Mouse (Mus musculus): ENCODE results near the gene Mvb12b.

The Mvb12b gene

DNA sequence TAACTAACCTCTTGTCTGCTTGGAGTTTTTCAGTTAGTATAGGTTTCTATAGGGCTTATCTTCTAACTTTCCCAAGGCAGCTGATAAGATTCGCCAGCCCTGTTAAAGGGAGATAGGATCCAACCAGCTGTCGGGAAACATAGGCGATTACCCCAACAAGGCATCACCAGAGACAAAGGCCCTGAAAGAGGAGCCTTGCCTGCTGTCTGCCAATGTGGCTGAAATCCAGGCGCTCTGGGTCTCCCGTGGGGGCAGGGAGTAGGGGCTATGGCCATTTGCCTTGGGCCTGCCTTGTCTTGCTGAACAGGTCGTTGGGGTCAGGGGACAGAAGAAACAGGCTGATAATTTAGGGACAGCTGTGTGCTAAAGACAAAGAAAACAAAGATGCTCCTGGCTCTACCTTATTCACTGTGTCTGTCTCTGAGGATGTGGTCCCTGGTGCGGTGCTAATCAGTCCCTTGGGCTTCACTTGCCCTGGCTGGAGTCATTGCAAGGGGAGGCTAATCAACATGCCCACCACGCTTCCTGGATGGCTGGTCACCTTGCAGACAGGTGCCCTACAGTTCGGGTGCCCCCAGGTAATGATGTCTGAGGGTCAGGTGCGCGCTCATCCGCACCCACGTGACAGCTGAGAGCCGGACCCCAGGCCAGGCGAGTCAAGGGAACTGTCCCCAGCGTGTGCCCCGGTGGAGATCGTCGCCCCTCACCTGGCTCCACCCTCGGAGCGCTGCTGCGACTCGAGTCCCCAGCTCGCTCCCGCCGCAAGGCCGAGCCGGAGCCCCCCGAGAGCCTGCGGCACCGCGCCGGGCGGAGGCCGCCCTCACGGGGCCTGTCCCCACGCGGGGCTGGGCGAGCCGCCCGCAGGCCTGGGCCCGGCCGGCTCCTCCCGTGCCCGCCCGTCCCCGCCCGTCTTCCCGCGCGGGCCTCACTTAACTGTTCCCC lies 1.1 kb downstream of the Mvb12b start:
- DNase-seq (ENCODE audit: low spot score in 2 of 2): peak; percentile 43 to 63

DNA sequence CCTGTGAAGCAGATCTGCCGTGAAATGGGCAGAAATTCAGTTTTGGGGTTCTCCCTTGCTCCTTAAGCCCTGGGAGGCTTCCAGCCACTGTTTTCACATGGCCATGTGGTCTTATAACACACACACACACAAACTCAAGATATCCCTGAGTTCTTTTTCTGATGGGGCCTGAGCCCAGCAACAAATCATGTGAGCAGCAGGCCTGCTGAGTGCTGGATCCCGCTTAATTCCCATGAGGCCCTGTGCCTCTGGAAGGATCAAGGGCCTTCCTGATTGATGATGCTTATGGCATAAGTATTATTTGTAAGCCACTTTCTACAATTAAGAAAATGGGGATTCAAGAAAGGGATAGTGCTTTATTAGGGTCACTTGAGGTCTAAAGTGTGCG lies 2.5 kb downstream of the Mvb12b start:
- DNase-seq (ENCODE audit: low spot score in 2 of 2): no peak

DNA sequence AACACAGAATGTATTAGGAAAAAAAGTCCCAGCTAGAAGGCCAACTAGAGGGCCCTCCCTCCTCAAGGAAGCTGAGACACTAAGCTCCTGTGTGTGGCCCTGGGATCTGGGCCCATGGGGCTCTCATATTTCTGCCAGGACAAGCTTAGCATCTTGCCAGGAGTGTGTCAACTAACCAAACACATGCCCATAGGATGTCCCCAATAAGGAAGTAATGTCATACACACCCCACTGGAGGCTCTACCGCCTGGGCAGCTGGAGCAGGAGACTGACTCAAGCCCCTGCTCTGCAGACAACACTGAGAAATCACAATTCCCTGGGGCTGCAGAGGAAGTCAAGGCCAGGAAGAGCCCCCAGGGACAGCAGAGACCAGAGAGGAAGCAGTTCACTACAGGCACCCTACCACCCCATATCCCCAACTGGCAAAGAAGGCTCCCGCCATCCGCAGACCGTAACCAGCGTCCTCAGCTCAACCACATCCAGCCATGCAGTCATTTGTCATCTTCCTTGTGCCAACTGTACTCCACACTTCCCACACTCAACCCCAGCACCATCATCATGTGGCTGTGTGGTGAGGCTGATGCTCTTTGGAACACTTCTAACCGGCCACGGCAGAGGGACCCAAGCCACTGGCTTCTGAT lies 3.0 kb downstream of the Mvb12b start:
- DNase-seq (ENCODE audit: low spot score in 2 of 2): peak in 1 of 2 experiments; percentile 24

DNA sequence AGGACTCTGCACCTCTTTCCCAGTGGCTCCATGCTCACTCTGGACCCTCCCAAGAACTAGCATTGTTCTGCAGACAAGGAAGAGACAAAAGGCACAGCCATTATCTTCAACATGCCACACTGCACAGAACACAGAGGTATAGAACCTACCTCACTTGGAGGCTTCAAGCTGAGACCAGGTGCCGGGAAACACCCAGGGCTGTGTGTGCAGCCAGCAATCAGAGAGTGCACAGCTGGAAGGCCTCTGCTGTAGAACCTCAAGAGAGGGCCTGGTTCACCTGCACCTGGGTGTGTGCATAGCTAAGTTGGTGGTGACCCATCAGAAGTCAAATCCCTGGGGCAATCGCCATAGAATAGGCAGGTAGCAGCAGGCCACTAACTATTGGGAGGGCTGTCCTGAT lies 8.5 kb downstream of the Mvb12b start:
- no peak for DNase-seq (ENCODE audit: low spot score in 2 of 2)

DNA sequence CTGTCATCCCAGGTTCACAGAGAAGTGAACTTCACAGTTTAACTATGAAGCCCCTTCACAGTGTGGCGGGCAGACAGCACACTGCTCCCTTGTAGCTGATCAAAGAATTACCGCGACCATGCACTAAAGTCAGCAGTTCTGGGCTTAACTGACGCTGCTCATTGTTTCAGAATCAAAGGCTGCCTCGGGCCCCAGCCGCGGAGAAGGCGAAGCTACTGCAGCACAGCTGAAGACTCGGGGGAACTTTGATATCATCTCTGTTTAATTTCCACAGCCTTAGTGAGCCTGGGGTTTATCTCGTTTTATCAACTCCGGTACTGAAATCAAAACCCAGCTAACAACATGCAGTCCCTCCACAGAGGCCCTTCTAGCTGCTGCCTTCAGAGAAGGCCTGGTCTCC lies 9.3 kb downstream of the Mvb12b start:
- DNase-seq (ENCODE audit: low spot score in 2 of 2): no peak

DNA sequence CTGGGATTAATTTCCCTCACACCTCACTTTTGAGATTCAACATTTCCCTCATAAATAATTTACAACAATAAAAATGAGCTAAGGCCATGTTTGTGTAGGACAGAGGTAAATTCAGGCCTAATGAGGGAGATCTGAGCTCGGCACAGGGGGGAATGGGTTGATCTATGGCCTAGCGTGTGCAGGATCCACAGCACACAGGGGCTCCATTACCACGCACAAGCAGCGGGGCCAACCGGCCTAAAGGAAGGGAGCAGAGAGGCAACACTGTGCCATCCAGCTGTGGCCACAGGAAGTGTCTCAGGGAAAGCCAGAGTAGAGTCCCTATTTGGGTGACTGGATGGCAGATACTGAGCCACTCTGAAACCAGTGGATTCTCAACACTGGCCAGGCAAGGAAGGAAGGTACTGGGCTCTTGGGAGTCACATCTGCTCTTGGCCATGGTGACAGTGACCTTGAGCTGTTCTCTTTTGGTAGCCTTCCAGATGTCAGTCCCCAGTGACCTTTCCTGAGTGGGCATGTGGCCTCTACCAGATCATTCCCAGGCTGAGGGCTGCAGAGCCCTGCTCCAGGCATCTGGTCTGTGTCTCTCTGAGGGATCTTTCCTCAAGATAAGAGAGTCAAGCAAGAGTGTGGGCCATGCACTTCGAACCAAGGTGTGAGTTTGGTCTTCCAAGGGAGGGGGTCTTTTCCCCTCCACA lies 9.9 kb downstream of the Mvb12b start:
- DNase-seq (ENCODE audit: low spot score in 2 of 2): no peak

DNA sequence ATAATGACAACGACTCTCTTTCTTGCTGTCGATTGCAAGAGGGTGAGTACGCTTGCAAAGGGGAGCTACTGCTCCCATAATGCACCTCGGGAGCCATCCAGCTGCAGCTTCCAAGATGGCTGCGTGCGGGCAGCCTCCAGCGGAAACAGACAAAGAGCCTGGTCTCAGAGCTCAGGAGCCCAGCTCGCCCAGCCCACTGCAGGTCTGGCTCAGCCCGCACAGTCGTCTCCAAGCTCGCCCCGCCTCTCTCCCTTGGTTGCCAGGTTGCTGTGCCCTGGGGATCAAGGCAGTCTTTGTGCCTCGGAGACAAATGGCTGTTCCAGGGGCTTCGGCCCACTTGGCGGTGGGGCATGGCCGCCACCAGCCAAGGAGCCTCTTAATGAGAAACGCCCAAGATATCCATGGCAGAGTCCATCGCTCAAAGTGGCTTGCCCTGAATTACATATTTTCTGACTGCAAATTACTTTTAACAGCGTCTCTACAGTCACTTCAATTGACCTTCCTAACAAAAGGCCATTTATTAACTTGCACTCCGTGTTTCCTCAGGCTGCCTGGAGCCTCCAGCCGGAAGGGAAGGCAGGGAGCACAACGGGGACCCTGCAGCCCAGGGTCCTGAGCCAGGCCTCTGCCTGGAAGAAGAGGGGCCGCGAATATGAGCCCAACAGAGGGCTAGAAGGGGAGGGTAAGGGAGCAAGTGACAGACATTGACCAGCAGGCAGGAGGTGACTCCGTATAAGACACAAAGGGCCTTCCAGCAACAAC lies 11.0 kb downstream of the Mvb12b start:
- no peak for DNase-seq (ENCODE audit: low spot score in 2 of 2)

DNA sequence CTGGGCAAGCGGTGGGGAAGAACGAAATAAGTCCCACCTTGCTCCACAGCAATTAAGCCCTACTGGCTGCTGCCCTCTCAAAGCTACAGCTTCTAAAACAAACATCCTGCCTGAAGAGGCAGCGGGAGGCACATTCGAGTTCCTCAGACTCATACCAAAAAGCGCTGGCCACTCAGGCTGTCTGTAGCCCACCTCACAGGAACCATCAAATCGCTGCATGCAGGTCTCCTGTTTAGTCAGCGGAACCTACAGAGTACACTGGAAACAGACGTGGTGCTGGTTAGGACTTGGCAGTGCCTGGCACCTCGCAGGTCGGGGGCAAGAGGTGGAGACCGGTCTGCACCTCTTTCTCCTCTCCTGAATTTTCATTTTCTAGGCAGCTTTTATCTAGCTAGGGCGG lies 12.2 kb downstream of the Mvb12b start:
- DNase-seq (ENCODE audit: low spot score in 2 of 2): no peak

DNA sequence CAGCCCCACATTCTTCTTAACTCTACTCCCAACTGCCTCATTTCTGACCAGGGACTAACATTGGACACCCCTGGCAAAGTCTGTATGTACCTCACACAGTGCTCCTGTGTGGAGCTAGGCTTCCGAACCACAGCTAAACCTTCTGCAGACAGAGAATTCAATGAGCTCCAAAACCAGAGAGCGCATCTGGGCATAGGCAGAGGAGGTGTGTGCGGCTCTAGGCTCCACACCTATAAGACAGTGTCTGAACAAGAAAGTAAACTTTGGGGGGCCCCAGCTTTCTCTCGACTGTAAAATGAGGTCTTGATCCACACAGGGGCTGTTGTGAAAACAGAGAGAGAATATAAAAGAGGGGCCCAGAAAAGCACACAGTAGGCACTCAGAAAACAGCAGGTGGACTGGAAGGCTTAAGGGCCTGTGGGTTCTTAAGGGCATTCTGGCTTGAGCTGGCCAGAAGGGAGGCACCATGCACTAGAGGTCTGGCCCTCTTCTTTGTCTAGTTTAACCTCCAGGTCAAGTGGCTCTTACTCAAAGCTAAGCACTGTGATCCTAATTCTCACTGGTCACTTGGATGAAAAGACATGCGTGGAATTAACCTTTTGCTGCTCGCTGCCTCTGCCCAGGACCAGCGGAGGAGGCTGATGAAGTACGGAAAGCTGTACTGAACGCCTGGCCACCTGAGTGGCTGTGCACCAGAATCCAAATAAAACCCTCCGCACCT lies 12.7 kb downstream of the Mvb12b start:
- no peak for DNase-seq (ENCODE audit: low spot score in 2 of 2)

DNA sequence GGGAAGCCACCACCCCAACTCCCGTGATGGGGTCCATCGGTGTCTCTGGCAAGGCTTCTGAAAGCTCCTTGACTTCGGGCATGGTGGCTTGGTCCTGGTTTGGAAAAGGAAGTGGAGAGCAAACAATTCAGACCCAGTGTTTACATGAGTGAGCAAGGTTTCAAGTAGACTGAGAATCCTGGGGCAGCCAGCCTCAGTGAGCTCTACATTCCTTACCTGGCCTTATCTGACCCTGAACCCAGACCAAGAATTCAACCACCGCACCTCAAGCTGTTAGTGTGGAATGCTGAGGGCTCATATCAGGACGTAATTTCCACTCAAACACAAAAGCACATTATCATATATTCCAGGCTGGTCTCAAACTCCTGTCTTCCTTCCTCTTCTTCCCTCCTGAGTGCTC lies 13.4 kb downstream of the Mvb12b start:
- no peak for DNase-seq (ENCODE audit: low spot score in 2 of 2)

DNA sequence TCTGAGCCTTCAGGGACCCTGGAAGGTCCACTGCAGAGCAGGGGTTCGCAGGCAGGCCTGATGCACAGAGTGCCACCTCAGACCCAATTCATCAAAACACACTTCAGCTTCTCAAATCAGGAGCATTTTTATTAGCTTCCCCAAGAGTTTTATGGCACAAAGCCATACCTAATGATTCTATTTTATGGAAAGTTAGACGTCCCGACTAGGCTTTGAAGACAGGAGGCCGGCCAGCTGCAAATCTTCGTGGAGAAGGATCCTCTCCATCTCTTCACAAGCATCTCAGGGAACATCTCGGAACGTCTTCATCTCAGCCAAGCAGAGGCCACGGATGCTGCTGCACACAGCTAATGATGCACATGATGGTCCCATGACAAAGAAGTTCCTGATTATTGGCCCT lies 14.2 kb downstream of the Mvb12b start:
- no peak for DNase-seq (ENCODE audit: low spot score in 2 of 2)

DNA sequence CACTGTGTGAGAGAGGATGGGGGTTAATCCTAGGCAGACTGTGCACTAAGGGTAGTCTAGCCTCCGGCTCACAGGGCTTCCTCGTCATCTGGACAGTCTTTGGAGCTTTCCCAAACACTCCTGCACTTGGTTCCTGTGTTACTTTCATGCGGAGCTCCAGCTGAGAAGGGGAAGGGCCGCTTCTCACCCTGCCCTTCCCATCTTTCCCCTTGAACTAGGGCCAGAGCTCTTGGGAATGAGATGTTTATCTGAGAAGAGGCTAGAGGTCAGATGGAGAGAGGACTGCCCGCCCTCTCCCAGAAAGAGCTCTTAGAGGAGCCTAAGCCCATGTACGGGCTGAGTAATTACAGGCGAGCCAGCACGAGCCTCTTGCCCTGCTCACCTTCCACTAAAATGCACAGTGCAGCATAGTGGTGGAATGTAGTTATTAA lies 14.9 kb downstream of the Mvb12b start:
- no peak for DNase-seq (ENCODE audit: low spot score in 2 of 2)

DNA sequence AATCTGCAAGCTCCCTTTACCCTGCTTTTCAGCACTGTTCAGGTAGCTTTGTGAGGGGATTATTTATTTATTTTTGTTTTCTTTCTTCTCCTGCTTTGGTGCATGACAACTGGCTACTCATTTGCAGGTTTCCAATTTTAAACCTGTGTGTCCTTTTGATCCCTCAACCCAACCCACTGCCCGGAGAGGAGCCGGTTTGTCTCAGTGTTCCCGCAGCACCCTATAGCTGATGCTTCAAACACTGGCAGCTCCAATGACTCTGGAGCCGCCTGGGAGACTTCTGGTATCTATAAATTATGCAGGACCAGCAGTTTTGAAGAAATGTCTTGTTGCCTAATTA lies 16.6 kb downstream of the Mvb12b start:
- no peak for DNase-seq (ENCODE audit: low spot score in 2 of 2)

DNA sequence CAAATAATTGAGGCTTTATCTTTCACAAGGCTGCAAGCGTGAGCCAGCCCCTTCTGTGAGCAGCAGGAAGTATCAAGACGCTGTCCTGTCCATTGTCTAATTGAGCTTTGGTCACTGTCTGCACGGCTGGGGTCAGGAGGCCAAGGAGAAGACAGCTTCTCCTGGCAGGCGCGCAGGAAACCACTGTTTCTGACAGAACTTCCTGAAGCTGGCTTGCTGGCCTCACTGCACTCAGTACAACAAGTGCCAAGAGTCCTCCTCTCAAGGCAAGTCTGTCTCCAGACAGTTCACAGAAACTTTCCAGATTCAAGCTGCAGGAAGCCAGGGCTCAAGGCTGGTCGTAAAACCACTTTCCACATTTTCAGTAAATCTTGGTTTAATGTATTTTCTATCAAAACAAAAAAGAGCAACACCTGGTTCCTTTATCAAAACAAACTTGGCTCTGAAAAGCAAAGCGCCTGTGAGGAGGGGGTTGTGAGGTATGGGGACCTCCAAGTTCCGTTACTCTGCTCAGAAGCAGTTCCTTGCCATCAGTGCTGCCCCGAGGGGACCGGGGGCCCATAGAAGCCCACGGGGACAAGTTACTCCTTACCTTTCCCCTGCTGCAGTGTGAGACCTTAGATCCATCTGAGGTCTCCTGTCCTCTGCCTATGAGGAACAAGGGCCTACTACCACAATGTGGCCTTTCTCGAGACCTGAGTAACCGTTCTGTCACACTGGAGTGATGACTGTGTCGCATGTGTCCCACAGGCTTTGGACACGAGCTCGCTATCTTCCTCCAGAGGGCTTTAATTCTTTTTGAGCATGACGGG lies 17.2 kb downstream of the Mvb12b start:
- DNase-seq (ENCODE audit: low spot score in 2 of 2): no peak

DNA sequence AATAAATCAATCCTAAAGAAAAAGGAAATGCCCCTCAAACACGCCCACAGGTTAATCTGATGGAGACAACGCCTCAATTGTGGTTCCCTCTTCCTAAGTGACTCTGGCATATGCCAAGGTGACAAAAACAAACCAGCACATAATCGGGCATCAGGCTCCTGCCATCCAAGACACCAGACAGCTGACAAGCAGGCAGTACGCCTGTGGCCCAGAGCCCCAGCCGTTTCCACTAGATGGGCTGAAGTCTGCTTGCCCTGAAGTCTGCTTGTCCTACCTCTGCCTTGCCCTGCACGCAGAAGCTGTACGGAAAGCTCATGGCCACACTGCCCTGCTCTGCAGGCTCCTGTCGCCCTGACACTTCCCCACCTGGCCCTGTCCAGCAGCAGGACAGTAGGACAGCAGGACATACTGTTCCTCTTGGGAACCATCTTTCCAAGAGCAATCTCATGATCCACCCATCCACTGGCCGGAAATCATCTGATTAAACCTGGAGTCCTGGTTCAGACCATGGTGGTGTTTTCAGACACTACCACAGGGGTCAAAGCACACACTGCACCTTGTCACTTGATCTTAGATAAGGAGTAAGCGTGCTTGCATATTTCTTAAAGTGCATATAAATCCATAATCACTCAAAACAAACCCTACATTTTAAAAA lies 17.9 kb downstream of the Mvb12b start:
- no peak for DNase-seq (ENCODE audit: low spot score in 2 of 2)

DNA sequence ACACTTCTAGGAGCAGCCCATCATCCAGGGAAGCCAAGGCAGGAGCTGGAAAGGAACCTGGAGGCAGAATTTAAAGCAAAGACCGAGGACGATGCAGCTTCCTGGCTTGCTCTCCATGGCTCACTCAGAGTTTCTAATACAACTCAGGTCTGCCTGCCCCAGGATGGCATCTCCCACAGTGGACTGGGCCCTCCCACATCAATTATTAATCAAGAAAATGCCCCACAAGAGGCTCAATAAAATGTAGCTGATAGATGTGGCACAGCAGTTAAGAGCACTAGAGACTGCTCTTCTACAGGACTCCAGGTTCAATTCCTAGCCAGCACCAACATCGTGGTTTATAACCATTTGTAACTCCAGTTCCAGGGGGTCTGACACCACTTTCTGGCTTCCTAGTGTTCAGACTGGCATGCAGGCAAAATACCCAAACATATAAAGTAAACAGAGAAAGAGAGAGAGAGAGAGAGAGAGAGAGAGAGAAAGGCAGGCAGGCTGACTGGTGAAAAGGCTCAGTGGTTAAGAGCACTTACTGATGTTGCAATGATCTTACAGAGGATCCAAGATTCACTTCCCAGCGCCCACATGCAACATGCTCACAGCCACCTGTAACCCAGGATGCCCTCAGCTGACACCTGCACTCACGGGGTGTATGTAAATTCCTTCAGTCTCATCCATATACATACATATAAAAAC lies 18.6 kb downstream of the Mvb12b start:
- no peak for DNase-seq (ENCODE audit: low spot score in 2 of 2)

DNA sequence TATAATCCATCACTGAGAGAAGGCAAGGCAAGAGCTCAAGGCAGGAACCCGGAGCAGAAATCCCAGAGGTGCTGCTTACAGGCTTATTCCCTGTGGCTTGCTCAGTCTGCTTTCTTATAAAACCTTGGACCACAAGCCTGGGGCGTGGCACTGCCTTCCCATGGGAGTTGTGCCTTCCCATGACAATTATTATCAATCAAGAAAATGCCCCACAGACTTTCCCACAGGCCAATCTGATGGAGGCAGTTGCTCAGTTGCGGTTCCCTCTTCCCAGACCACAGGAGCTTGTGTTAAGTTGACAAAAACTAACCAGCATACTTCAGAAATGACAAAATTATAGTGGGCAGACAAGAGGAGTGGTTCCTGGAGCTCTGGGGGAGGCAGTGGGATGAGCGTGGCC lies 19.4 kb downstream of the Mvb12b start:
- DNase-seq (ENCODE audit: low spot score in 2 of 2): no peak

DNA sequence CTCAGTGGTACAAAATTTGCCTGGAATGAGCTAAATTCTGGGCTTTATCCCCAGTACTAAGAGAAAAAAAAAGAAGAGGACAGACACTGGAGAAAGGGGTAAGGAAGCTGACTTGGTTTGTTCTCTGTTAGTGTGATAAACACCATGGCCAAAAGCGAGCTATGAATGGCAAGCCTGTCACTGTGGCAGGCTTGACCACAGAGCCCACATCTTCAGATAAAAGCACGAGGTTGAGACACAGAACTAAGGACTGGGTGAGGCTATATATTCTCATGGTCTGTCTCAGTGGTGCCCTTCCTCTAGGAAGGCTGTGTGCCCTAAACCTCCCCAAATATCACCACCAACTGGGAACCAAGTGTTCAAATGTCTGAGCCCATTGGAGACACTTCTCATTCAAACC lies 31.0 kb downstream of the Mvb12b start:
- DNase-seq (ENCODE audit: low spot score in 2 of 2): no peak

All from spleen, postnatal 10 days (tissue).